Comparison of ENCODE assay signal across 18 mouse cellular contexts in the genomic region with DNA sequence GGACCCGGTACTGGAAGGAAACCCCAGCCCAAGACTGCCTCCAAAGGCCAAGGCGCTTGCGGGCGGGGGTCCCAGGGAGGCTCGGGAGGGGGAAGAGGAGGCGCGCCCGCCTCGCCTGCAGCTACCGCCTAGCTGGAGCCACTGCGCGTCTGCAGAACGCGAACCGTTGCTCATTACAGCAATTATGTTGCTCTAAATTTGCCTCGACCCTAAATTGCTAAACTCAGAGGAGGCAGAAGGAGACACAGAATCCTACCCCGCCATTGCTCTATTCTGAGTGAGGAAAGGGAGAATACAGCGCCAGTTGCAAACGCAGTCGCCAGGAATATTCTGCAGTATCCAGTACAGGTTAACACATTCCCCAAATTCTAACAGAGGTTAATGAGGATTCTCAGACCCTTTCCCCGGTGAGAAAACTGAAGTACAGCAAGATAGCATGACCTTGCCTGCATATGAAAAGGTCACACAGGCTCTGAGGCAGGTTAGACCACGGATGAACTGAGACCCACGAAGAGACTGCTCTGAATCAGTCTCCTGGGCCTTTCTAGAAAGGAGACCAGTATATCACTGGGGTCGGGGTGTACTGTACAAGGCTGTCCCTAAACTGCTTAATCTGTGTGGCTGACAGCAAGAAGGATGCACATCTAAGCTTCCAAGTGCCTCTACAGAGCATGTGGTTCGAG. TPM values are rescaled to one million over a fixed set of nuclear protein-coding genes. Genes with fewer than 3 reads are reported as not detected.
DNase-seq lines count a peak whose midpoint lies in the region; ATAC-seq and TF ChIP-seq lines count a peak whose summit lies in the region.
"Had no signal": no experiment of that assay in that cellular context is flagged by ENCODE, and none has a peak within 500 bp of the region (broad histone marks: within the 10 kb centered on the region; RNA-seq: fewer than 3 reads in every experiment).

No protein-coding gene starts in this region.

- no peak overlapping the region for H3K9ac ChIP-seq in heart, embryonic 11.5 days (ENCODE audit: low read depth, low read length)
- no peak overlapping the region for H3K9ac ChIP-seq in heart, adult 2 months (ENCODE audit: low read depth, low read length)
- no peak overlapping the region for H3K9ac ChIP-seq in kidney, embryonic 14.5 days (ENCODE audit: low read depth, low read length)

- WGBS in heart, embryonic 11.5 days (ENCODE audit: insufficient replicate concordance) = 6% methylated on average over 24 of the region's 25 CpGs
- 31% methylated on average over 25 of the region's 25 CpGs for WGBS in heart, adult 2 months
- WGBS in limb, embryonic 10.5 days = 2% methylated on average over 25 of the region's 25 CpGs
- WGBS in kidney, embryonic 14.5 days = 3% methylated on average over 25 of the region's 25 CpGs

- H3K27ac ChIP-seq in heart, embryonic 11.5 days (ENCODE audit: low read depth, low read length) = no peak overlapping the region
- H3K27ac ChIP-seq in heart, adult 2 months = no peak overlapping the region
- H3K27ac ChIP-seq in limb, embryonic 10.5 days = no peak overlapping the region; the same call in 1 of the 2 replicates
- H3K27ac ChIP-seq in kidney, embryonic 14.5 days (ENCODE audit: low read depth, low read length) = no peak overlapping the region

- no peak for TF ChIP-seq EP300 in heart, adult 2 months (IDR thresholded peaks at IDR 0.05; ENCODE audit: insufficient read depth, low read depth, low read length)

- TF ChIP-seq POLR2A in heart, adult 2 months (IDR thresholded peaks at IDR 0.05; ENCODE audit: insufficient read depth, low read depth, low read length) = no peak

- peak overlapping the region; percentile 37 for H3K4me2 ChIP-seq in heart, embryonic 11.5 days
- H3K4me2 ChIP-seq in kidney, embryonic 14.5 days (replicated peaks; ENCODE audit: low read depth, low read length) = no peak overlapping the region
- H3K4me2 ChIP-seq: liver, embryonic 11.5 days had no signal

- no peak for ATAC-seq in heart, embryonic 11.5 days (replicated peaks; ENCODE audit: insufficient number of reproducible peaks, low FRiP score, low TSS enrichment)
- no peak for ATAC-seq in kidney, embryonic 14.5 days (ENCODE audit: low FRiP score, low TSS enrichment)
- ATAC-seq: forebrain, embryonic 16.5 days had no signal

- TF ChIP-seq CTCF in heart, adult 2 months (IDR thresholded peaks at IDR 0.05) = no peak

- peaks cover 14% of the 10 kb centered on the region for H3K4me1 ChIP-seq in heart, embryonic 11.5 days (ENCODE audit: control insufficient read depth, insufficient read depth, low read length)
- H3K4me1 ChIP-seq in heart, adult 2 months (ENCODE audit: control insufficient read depth, insufficient read depth, low read length) = no peaks in the 10 kb centered on the region
- peaks cover 74% of the 10 kb centered on the region for H3K4me1 ChIP-seq in limb, embryonic 10.5 days
- H3K4me1 ChIP-seq in kidney, embryonic 14.5 days (ENCODE audit: control insufficient read depth, insufficient read depth, low read length) = peaks cover 3% of the 10 kb centered on the region

- H3K27me3 ChIP-seq in heart, embryonic 11.5 days (ENCODE audit: control insufficient read depth, insufficient read depth, low read length) = peaks cover 90% of the 10 kb centered on the region
- peaks cover 10% of the 10 kb centered on the region for H3K27me3 ChIP-seq in heart, adult 2 months (ENCODE audit: control insufficient read depth, insufficient read depth, low read length)
- H3K27me3 ChIP-seq in limb, embryonic 10.5 days (ENCODE audit: low read depth, poor library complexity, severe bottlenecking) = peaks cover 90% of the 10 kb centered on the region
- H3K27me3 ChIP-seq in kidney, embryonic 14.5 days (ENCODE audit: control insufficient read depth, insufficient read depth, low read length) = peaks cover 98% of the 10 kb centered on the region

- no peaks in the 10 kb centered on the region for H3K9me3 ChIP-seq in heart, embryonic 11.5 days (replicated peaks; ENCODE audit: control insufficient read depth, low read length)
- no peaks in the 10 kb centered on the region for H3K9me3 ChIP-seq in limb, embryonic 10.5 days (replicated peaks)
- H3K9me3 ChIP-seq in kidney, embryonic 14.5 days (ENCODE audit: control insufficient read depth, low read length) = no peaks in the 10 kb centered on the region

- H3K4me3 ChIP-seq in heart, embryonic 11.5 days (ENCODE audit: low read depth, low read length) = 0 out of 2 replicates have a peak overlapping the region, but pooled peaks have one; percentile 33
- H3K4me3 ChIP-seq in heart, adult 2 months = no peak overlapping the region
- peak overlapping the region; percentile 47 for H3K4me3 ChIP-seq in limb, embryonic 10.5 days
- H3K4me3 ChIP-seq in kidney, embryonic 14.5 days (ENCODE audit: low read length) = no peak overlapping the region
- H3K4me3 ChIP-seq: megakaryocyte, embryonic 14.5 days had no signal

- no peaks in the 10 kb centered on the region for H3K79me2 ChIP-seq in heart, adult 2 months (replicated peaks; ENCODE audit: control insufficient read depth, insufficient read depth, low read length)

- H3K36me3 ChIP-seq in heart, embryonic 11.5 days (ENCODE audit: control insufficient read depth, insufficient read depth, low read length) = no peaks in the 10 kb centered on the region
- H3K36me3 ChIP-seq in heart, adult 2 months (ENCODE audit: control insufficient read depth, insufficient read depth, low read length) = no peaks in the 10 kb centered on the region
- H3K36me3 ChIP-seq in limb, embryonic 10.5 days = peaks cover 23% of the 10 kb centered on the region
- no peaks in the 10 kb centered on the region for H3K36me3 ChIP-seq in kidney, embryonic 14.5 days (ENCODE audit: control insufficient read depth, insufficient read depth, low read length)

- intact Hi-C loops in heart, adult 2 months (cut with DNase I) = no loop called here

- no peak for DNase-seq in heart, adult 2 months
- DNase-seq in retina, embryonic 14.5 days (ENCODE audit: low spot score) = peak; percentile 43
- DNase-seq in retina, postnatal 1 day = no peak
- DNase-seq in limb, embryonic 10.5 days (ENCODE audit: low spot score) = peak; percentile 67
- no peak for DNase-seq in ovary, postnatal 10 days (ENCODE audit: low spot score)
- DNase-seq in lung, postnatal 25 days (ENCODE audit: low spot score) = no peak
- DNase-seq: adrenal gland, adult 2 months; cerebellum, adult 8-10 months; heart, postnatal 14 days; kidney, adult 11 months; kidney, postnatal 36 days had no signal

RNA-seq across cellular contexts. Expression of gene Msx1, which starts 5.7 kb away (rescaled TPM):
- polyA plus RNA-seq in heart, embryonic 11.5 days (2014; fragmentation: Nextera tagmentation; extraction: Ambion mirVana) = 18.3 and 18.6 TPM in 2 replicates
- total RNA-seq in heart, adult 2 months (2021) = 1 to 10 TPM; 2.3 to 3.1 TPM
- 3.7 TPM in 2 replicates for polyA plus RNA-seq in heart, adult 2 months (2012; rRNA removed)
- 360 and 372 TPM in 2 replicates for polyA plus RNA-seq in limb, embryonic 10.5 days (2016; fragmentation: Nextera tagmentation; extraction: Ambion mirVana)
- polyA plus RNA-seq in kidney, embryonic 14.5 days (2014; fragmentation: Nextera tagmentation; extraction: Ambion mirVana) = 2.6 and 3.1 TPM in 2 replicates
- total RNA-seq: neutrophil, adult 5-6 weeks had no signal
- polyA plus RNA-seq: testis, adult 2 months had no signal

Comparison
In these comparisons a context has a peak if more than half of its experiments do, and no peak if none do; other contexts are left out.
1. H3K4me3 ChIP-seq: peak in heart, embryonic 11.5 days (single experiment) and limb, embryonic 10.5 days (single experiment); none in heart, adult 2 months (single experiment) and kidney, embryonic 14.5 days (single experiment).
2. DNase-seq: peak in retina, embryonic 14.5 days (single experiment) and limb, embryonic 10.5 days (single experiment); none in heart, adult 2 months (0 of 2), retina, postnatal 1 day (single experiment), ovary, postnatal 10 days (single experiment) and lung, postnatal 25 days (single experiment).
3. RNA of gene Msx1, which starts 5.7 kb away (polyA plus RNA-seq): 360 to 372 TPM in limb, embryonic 10.5 days; 18.3 to 18.6 TPM in heart, embryonic 11.5 days, 3.7 TPM in heart, adult 2 months and 2.6 to 3.1 TPM in kidney, embryonic 14.5 days; every median in the first group is over 10 times any median in the second.